Mouse (Mus musculus) hindbrain, embryonic 16.5 days (tissue): ENCODE measurements around the gene Ptpn3. TPM values are rescaled to one million over a fixed set of nuclear protein-coding genes. Genes with fewer than 3 reads are reported as not detected.

Experiments
- ATAC-seq: fragments of 200-750 bp; cut with Nextera tagmentation; 2 replicates; pipeline ENCODE4 v1.8.0; 2017; ENCODE audit warnings: moderate TSS enrichment, moderate library complexity
- H3K27ac ChIP-seq: fragments of 300-500 bp; sonication (generic); 2 replicates; pipeline ENCODE4 v1.5.1; 2014; ENCODE audit warnings: low read depth, mild to moderate bottlenecking, control low read depth, low read length, moderate library complexity
- H3K27me3 ChIP-seq: fragments of 300-500 bp; sonication (generic); replicated peaks from 2 replicates; pipeline ENCODE4 v1.6.1; 2014; ENCODE audit warnings: low read length; ENCODE audit not compliant: control insufficient read depth, insufficient read depth
- H3K36me3 ChIP-seq: fragments of 300-500 bp; sonication (generic); 2 replicates; pipeline ENCODE4 v1.6.1; 2014; ENCODE audit warnings: mild to moderate bottlenecking, low read length, moderate library complexity, mixed read lengths; ENCODE audit not compliant: control insufficient read depth, insufficient read depth
- H3K4me1 ChIP-seq: fragments of 300-500 bp; sonication (generic); 2 replicates; pipeline ENCODE4 v1.6.1; 2014; ENCODE audit warnings: low read depth, low read length; ENCODE audit not compliant: control insufficient read depth, insufficient read depth
- H3K4me2 ChIP-seq: fragments of 300-500 bp; sonication (generic); 2 replicates; pipeline ENCODE4 v1.6.1; 2014; ENCODE audit warnings: mild to moderate bottlenecking, low read length, control low read depth, moderate library complexity
- H3K4me3 ChIP-seq: fragments of 300-500 bp; sonication (generic); 2 replicates; pipeline ENCODE4 v1.5.1; 2014; ENCODE audit warnings: mild to moderate bottlenecking, low read length, control low read depth, moderate library complexity
- H3K9ac ChIP-seq: fragments of 300-500 bp; sonication (generic); 2 replicates; pipeline ENCODE4 v1.6.1; 2014; ENCODE audit warnings: low read depth, mild to moderate bottlenecking, control low read depth, low read length, moderate library complexity
- H3K9me3 ChIP-seq: fragments of 300-500 bp; sonication (generic); 2 replicates; pipeline ENCODE4 v1.6.1; 2014; ENCODE audit warnings: mild to moderate bottlenecking, low read length, moderate library complexity; ENCODE audit not compliant: control insufficient read depth
- WGBS: fragments of 180-500 bp; shearing (Covaris S2); extraction: QIAGEN DNeasy Blood & Tissue Kit; methylation state at CpG from one replicate; pipeline ENCODE4 v1.1.7; 2014; 5-methylcytosine and 5-hydroxymethylcytosine counted together
- polyA plus RNA-seq: library from polyadenylated mRNA; unstranded; fragments of >200 nt; fragmentation: Nextera tagmentation; extraction: Ambion mirVana; gene quantifications from 2 replicates; pipeline ENCODE4 v1.2.1, GENCODE M21; 2015

The Ptpn3 gene
- polyA plus RNA-seq, 1 experiment from 2014 or later, result 2.8 TPM

DNA sequence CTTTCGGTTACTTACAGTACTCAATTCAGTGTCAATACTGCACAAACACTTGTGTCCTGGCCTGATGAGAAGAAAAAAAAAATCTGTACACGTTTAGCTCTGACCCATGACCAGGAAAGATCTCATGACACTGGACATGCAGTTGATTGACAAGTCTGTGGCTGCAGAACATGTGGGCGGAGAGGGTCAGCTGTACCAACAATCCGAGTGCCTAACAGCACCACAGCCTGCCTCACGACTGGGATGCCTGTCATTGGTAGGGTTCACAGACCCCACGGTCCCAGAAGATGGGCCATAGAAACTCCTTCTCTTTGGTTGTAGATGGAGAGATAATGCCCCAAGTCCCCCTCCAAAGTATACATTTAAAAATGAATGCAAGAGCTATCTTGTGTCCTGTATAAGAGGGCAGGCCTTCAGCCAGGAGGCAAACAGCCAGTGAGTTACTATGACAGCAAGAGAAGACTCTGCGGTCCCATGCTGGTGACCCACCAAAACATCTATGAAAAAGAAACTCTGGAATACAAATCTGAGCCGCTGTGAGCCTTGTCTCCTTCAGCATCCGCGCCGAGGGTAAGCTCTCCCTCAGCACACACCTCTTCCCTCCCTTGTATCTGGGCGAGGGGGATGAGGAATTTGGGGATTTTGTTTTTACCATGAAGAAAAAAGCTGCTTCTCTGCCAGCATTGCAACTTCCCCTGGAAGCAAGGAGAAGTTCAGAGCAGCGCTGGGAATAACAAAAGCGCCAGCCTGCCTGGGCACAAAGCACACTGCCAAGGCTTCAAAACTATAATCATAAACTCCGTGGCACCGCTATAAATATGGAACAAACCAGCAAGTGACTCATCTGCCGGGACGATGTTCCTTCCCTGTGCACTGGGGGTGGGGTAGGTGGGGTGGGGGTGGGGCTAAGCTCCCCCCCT, 72.8 kb downstream of the Ptpn3 start:
- no peak overlapping the region for H3K9ac ChIP-seq
- no peak overlapping the region for H3K4me3 ChIP-seq
- 48% methylated on average over 18 of the region's 18 CpGs for WGBS
- H3K36me3 ChIP-seq, result no peaks in the 10 kb centered on the region
- H3K4me1 ChIP-seq, result no peaks in the 10 kb centered on the region
- no peaks in the 10 kb centered on the region for H3K9me3 ChIP-seq
- no peak overlapping the region for H3K27ac ChIP-seq
- peak overlapping the region; percentile 3; the same call in 1 of the 2 replicates for H3K4me2 ChIP-seq
- H3K27me3 ChIP-seq, result no peaks in the 10 kb centered on the region
- ATAC-seq, result peak; percentile 66

GRCm38 (mm10) chr4:57224776-57225175, 76.9 kb downstream of the Ptpn3 start:
- Histone ChIP-seq H3K36me3 (no peaks in the 10 kb centered on the region), H3K4me2 (no peak overlapping the region), H3K4me3 (no peak overlapping the region), H3K27me3 (no peaks in the 10 kb centered on the region), H3K9ac (no peak overlapping the region), H3K27ac (no peak overlapping the region), H3K9me3 (no peaks in the 10 kb centered on the region), H3K4me1 (no peaks in the 10 kb centered on the region)
- ATAC-seq, result no peak
- 100% methylated on average over 2 of the region's 2 CpGs for WGBS

DNA sequence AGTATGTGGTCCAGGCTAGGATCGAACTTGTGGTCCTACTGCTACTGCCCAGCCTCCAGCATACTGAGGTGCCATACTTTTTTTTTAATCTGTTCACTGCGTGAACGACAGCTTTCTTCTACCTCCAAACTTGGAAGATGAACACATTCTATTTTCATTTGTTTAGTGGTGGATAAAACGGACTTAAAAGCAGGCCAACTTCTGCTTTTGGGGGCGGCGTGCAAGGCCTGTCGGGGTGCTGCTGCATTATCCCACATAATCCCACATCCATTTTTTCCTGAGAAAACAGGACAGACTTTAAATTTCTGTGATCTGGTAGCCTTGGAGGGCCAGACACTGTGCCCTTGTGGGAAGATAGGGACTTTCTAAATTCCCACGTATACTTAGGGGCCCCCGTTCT, 83.9 kb downstream of the Ptpn3 start:
- ATAC-seq, result no peak
- no peak overlapping the region for H3K4me3 ChIP-seq
- H3K27ac ChIP-seq, result no peak overlapping the region
- H3K9ac ChIP-seq, result no peak overlapping the region
- no peak overlapping the region for H3K4me2 ChIP-seq
- H3K36me3 ChIP-seq, result no peaks in the 10 kb centered on the region
- no peaks in the 10 kb centered on the region for H3K9me3 ChIP-seq
- no peaks in the 10 kb centered on the region for H3K27me3 ChIP-seq
- WGBS, result 89% methylated on average over 9 of the region's 9 CpGs
- no peaks in the 10 kb centered on the region for H3K4me1 ChIP-seq

DNA sequence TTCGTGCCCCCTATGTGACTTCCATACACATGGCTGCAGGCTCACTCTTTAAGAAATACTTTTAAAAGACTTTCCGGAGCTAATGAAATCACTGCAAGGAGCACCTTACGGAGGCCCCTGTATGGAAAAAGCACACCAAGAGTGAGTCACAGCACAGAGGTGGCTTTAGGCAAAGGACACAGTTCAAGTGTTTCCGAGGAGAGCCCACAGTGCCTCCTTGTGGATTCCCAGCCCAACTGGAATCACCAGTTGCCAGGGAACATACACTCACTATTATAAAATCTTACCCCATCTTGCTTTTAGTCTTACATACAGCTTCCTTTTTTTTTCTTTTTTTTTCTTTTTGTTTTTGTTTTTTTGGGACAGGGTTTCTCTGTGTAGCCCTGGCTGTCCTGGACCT, 85.1 kb downstream of the Ptpn3 start:
- no peaks in the 10 kb centered on the region for H3K4me1 ChIP-seq
- no peaks in the 10 kb centered on the region for H3K36me3 ChIP-seq
- H3K9ac ChIP-seq, result no peak overlapping the region
- 96% methylated on average over 4 of the region's 4 CpGs for WGBS
- no peaks in the 10 kb centered on the region for H3K27me3 ChIP-seq
- H3K27ac ChIP-seq, result no peak overlapping the region
- no peaks in the 10 kb centered on the region for H3K9me3 ChIP-seq
- H3K4me3 ChIP-seq, result no peak overlapping the region
- no peak for ATAC-seq
- H3K4me2 ChIP-seq, result no peak overlapping the region

- Histone ChIP-seq H3K9me3 (no peaks in the 10 kb centered on the region), H3K4me1 (no peaks in the 10 kb centered on the region), H3K4me2 (no peak overlapping the region), H3K27ac (no peak overlapping the region), H3K36me3 (no peaks in the 10 kb centered on the region), H3K9ac (no peak overlapping the region), H3K27me3 (no peaks in the 10 kb centered on the region), H3K4me3 (no peak overlapping the region)
- no peak for ATAC-seq
- 64% methylated on average over 9 of the region's 9 CpGs for WGBS
Observed at GRCm38 (mm10) chr4:57214852-57215251, 86.8 kb downstream of the Ptpn3 start.

DNA sequence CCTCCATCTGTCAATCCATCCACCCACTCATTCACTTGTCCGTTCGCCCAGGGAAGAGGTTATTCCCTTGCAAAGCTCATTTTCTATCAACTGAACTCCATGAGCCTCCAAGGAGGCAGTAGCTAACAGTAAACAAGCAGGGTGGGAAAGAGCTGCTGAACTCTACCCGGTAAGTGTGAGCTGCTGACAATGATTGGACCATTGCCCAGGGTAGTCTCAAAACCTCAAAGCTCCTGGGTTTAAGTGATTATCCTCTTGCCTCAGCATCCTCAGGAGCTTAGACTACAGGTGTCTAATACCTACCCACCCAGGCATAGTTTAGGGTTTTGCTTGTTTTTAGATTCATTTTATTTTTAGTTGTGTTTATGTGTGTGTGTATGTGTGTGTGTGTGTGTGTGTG, 87.5 kb downstream of the Ptpn3 start:
- no peak for ATAC-seq

DNA sequence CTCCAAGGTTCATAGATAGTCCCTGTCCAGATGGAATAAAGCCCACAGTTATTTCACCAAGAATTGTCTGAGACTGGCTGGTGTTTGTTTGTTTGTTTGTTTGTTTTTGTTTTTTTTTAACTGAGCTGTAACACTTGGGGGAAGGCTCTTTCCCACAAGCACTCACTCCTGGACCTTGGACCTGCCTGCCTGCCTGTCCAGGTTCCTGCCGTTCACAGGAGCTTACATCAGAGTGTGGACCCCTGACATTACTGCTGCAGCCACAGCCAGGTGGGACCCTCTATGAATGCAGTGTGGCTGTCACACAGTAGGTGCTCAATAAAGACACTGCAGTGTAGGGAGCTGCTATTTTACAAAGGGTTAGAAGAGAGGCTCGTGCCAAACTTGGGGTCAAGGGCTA, 89.9 kb downstream of the Ptpn3 start:
- WGBS, result 82% methylated on average over 2 of the region's 2 CpGs
- Histone ChIP-seq H3K4me3 (no peak overlapping the region), H3K9ac (no peak overlapping the region), H3K9me3 (no peaks in the 10 kb centered on the region), H3K27ac (no peak overlapping the region), H3K27me3 (no peaks in the 10 kb centered on the region), H3K36me3 (no peaks in the 10 kb centered on the region), H3K4me1 (no peaks in the 10 kb centered on the region), H3K4me2 (no peak overlapping the region)
- no peak for ATAC-seq

More for the DNA sequence above, 87.5 kb downstream of the Ptpn3 start:
- no peak overlapping the region for H3K4me3 ChIP-seq
- H3K27ac ChIP-seq, result no peak overlapping the region
- no peaks in the 10 kb centered on the region for H3K36me3 ChIP-seq
- no peak overlapping the region for H3K4me2 ChIP-seq
- no peaks in the 10 kb centered on the region for H3K27me3 ChIP-seq
- WGBS, result 66% methylated on average over 3 of the region's 3 CpGs
- no peaks in the 10 kb centered on the region for H3K9me3 ChIP-seq
- no peak overlapping the region for H3K9ac ChIP-seq
- no peaks in the 10 kb centered on the region for H3K4me1 ChIP-seq

- no peaks in the 10 kb centered on the region for H3K36me3 ChIP-seq
- H3K27ac ChIP-seq, result no peak overlapping the region
- H3K27me3 ChIP-seq, result no peaks in the 10 kb centered on the region
- WGBS, result 66% methylated on average over 8 of the region's 8 CpGs
- H3K4me1 ChIP-seq, result no peaks in the 10 kb centered on the region
- H3K9ac ChIP-seq, result no peak overlapping the region
- no peak overlapping the region for H3K4me3 ChIP-seq
- no peak for ATAC-seq
- H3K4me2 ChIP-seq, result no peak overlapping the region
- no peaks in the 10 kb centered on the region for H3K9me3 ChIP-seq
Observed at GRCm38 (mm10) chr4:57205908-57206307, 95.7 kb downstream of the Ptpn3 start.

- Histone ChIP-seq H3K27me3 (no peaks in the 10 kb centered on the region), H3K27ac (no peak overlapping the region), H3K4me1 (no peaks in the 10 kb centered on the region), H3K4me3 (no peak overlapping the region), H3K4me2 (no peak overlapping the region), H3K9ac (no peak overlapping the region), H3K9me3 (no peaks in the 10 kb centered on the region; the same call in 1 of the 2 replicates), H3K36me3 (0 out of 2 replicates have a peak, but pooled peaks cover 3% of the 10 kb centered on the region)
- ATAC-seq, result no peak
- 64% methylated on average over 11 of the region's 11 CpGs for WGBS
Observed at GRCm38 (mm10) chr4:57204780-57205179, 96.9 kb downstream of the Ptpn3 start.
